Mouse (Mus musculus) G1E (cell line): ENCODE results near the gene Slc10a6.

Source experiments
- CTCF ChIP-seq: IDR thresholded peaks from 2 replicates; pipeline ENCODE4 v1.5.1; 2012; ENCODE audit warnings: low read depth, low read length, inconsistent platforms, mixed read lengths
- POLR2AphosphoS5 ChIP-seq: IDR thresholded peaks from 2 replicates; pipeline ENCODE4 v1.6.1; 2012; ENCODE audit warnings: low read depth, low read length, inconsistent platforms; ENCODE audit not compliant: insufficient replicate concordance
- TAL1 ChIP-seq: conservative IDR thresholded peaks from 2 replicates; pipeline ENCODE4 v1.6.1; 2012; ENCODE audit warnings: low read depth, low read length, inconsistent platforms, mixed read lengths

DNA sequence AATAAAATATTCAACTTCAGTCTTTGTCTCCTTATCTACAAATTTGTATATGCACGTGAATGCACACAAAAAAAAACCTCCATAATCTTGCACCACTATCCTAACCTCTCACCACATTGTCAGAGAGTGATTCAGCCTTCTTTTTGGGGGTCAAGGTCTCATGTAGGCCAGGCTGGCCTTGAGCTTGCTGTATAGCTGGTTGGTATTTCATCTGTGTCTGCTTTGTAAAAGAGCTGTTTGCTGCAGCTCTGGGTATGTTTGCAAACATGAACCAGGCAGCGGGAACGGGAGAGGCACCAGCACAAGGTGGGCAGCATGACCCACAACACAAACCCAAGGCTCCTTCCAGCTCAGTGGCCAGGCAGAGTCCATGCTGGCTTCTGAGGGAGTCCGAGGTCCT lies 44.4 kb upstream of the Slc10a6 start:
- TF ChIP-seq CTCF (no peak), TAL1 (no peak), POLR2AphosphoS5 (no peak)
